9 mouse cellular contexts compared by ENCODE assay signal in genomic region chr10:53863486-53864357, GRCm38 (mm10).
DNase-seq lines count a peak whose midpoint lies in the region; ATAC-seq and TF ChIP-seq lines count a peak whose summit lies in the region.
"Had no signal": no experiment of that assay in that cellular context is flagged by ENCODE, and none has a peak within 500 bp of the region (broad histone marks: within the 10 kb centered on the region; RNA-seq: fewer than 3 reads in every experiment).

No protein-coding gene starts in this region.

- H3K4me2 ChIP-seq in forebrain, embryonic 14.5 days (ENCODE audit: low read length), result no peak overlapping the region
- no peak overlapping the region for H3K4me2 ChIP-seq in hindbrain, postnatal 0 days (ENCODE audit: low read depth, low read length)
- H3K4me2 ChIP-seq: limb, embryonic 12.5 days had no signal

- 56% methylated on average over 7 of the region's 7 CpGs for WGBS in forebrain, embryonic 14.5 days
- whole genome bisulfite sequencing in hindbrain, postnatal 0 days, result 43% methylated on average over 7 of the region's 7 CpGs

- no peak overlapping the region for H3K4me3 ChIP-seq in forebrain, embryonic 14.5 days (ENCODE audit: low read depth, low read length)
- no peak overlapping the region for H3K4me3 ChIP-seq in hindbrain, postnatal 0 days (ENCODE audit: low read length)
- H3K4me3 ChIP-seq in left cerebral cortex, adult 2 months, result no peak overlapping the region
- H3K4me3 ChIP-seq: limb, embryonic 12.5 days had no signal

- H3K4me1 ChIP-seq in forebrain, embryonic 14.5 days (ENCODE audit: control insufficient read depth, insufficient read depth, low read length), result no peaks in the 10 kb centered on the region
- no peaks in the 10 kb centered on the region for H3K4me1 ChIP-seq in hindbrain, postnatal 0 days (ENCODE audit: insufficient read depth, low read length)
- H3K4me1 ChIP-seq: limb, embryonic 12.5 days had no signal

- intact Hi-C loops in left cerebral cortex, adult 2 months (cut with DNase I), result loop anchor here (2.0 to 10.0 kb wide), 4 partner anchors 214 to 1905 kb away; partner anchors contain the start of gene Man1a

- peak; percentile 59 for ATAC-seq in cerebellum, adult (ENCODE audit: insufficient number of reproducible peaks, low FRiP score, low TSS enrichment)
- ATAC-seq in forebrain, embryonic 14.5 days, result peak; percentile 95
- peak; percentile 88 for ATAC-seq in hindbrain, postnatal 0 days
- peak; percentile 83 for ATAC-seq in megakaryocyte, adult 5-6 weeks (ENCODE audit: poor library complexity, severe bottlenecking)

- H3K9me3 ChIP-seq in forebrain, embryonic 14.5 days (replicated peaks; ENCODE audit: control insufficient read depth, low read length), result no peaks in the 10 kb centered on the region
- no peaks in the 10 kb centered on the region for H3K9me3 ChIP-seq in hindbrain, postnatal 0 days (ENCODE audit: low read length)
- H3K9me3 ChIP-seq: limb, embryonic 12.5 days had no signal

- no peaks in the 10 kb centered on the region for H3K36me3 ChIP-seq in forebrain, embryonic 14.5 days (ENCODE audit: control insufficient read depth, insufficient read depth, low read length)
- H3K36me3 ChIP-seq in hindbrain, postnatal 0 days (ENCODE audit: insufficient read depth, low read length), result no peaks in the 10 kb centered on the region
- H3K36me3 ChIP-seq: limb, embryonic 12.5 days had no signal

- TF ChIP-seq CTCF in hindbrain, postnatal 0 days (IDR thresholded peaks at IDR 0.05; ENCODE audit: low read depth), result peak; percentile 84
- peak; percentile 74 for TF ChIP-seq CTCF in left cerebral cortex, adult 2 months (IDR thresholded peaks at IDR 0.05)

- no peak overlapping the region for H3K27ac ChIP-seq in forebrain, embryonic 14.5 days (ENCODE audit: low read depth, low read length)
- no peak overlapping the region for H3K27ac ChIP-seq in hindbrain, postnatal 0 days
- H3K27ac ChIP-seq in left cerebral cortex, adult 2 months, result no peak overlapping the region
- H3K27ac ChIP-seq: limb, embryonic 12.5 days had no signal

- H3K9ac ChIP-seq in forebrain, embryonic 14.5 days (ENCODE audit: low read length), result no peak overlapping the region
- H3K9ac ChIP-seq in hindbrain, postnatal 0 days (replicated peaks; ENCODE audit: low read length), result no peak overlapping the region
- H3K9ac ChIP-seq: limb, embryonic 12.5 days had no signal

- DNase-seq in cerebellum, adult 9-11 months, result no peak
- peak; percentile 53 for DNase-seq in c-Kit-positive CD71-negative TER-119-negative erythroid progenitor cells, embryonic 14.5 days (ENCODE audit: low read depth)
- DNase-seq in forebrain, embryonic 14.5 days (ENCODE audit: low spot score), result peak; percentile 90
- peak; percentile 92 for DNase-seq in hindbrain, postnatal 0 days (ENCODE audit: low spot score)
- DNase-seq in left cerebral cortex, adult 2 months (ENCODE audit: extremely low spot score in 1 of 2, low spot score in 2 of 2), result peak; percentile 57 to 63
- peak; percentile 59 for DNase-seq in right cerebral cortex, postnatal 14 days

- H3K27me3 ChIP-seq in forebrain, embryonic 14.5 days (replicated peaks; ENCODE audit: control insufficient read depth, insufficient read depth, low read length), result no peaks in the 10 kb centered on the region
- no peaks in the 10 kb centered on the region for H3K27me3 ChIP-seq in hindbrain, postnatal 0 days (ENCODE audit: insufficient read depth, low read length)
- H3K27me3 ChIP-seq: limb, embryonic 12.5 days had no signal
